Mouse (Mus musculus) gastrocnemius, postnatal 36 days (tissue): ENCODE measurements at regions not wholly inside any gene's neighbourhood (a gene's known extent, or its start where the extent isn't known, plus 50 kb on each side); places are given as distances from the start of the nearest gene placed in this dataset.

Source experiments
- DNase-seq, 2 experiments: peaks; one replicate each; pipeline ENCODE4 v3.0.0; 2022
- intact Hi-C: fragments of 180-260 bp; cut with DNase I; formaldehyde crosslinking; loops from one replicate; pipeline ENCODE4 v1.15.1; 2025

DNA sequence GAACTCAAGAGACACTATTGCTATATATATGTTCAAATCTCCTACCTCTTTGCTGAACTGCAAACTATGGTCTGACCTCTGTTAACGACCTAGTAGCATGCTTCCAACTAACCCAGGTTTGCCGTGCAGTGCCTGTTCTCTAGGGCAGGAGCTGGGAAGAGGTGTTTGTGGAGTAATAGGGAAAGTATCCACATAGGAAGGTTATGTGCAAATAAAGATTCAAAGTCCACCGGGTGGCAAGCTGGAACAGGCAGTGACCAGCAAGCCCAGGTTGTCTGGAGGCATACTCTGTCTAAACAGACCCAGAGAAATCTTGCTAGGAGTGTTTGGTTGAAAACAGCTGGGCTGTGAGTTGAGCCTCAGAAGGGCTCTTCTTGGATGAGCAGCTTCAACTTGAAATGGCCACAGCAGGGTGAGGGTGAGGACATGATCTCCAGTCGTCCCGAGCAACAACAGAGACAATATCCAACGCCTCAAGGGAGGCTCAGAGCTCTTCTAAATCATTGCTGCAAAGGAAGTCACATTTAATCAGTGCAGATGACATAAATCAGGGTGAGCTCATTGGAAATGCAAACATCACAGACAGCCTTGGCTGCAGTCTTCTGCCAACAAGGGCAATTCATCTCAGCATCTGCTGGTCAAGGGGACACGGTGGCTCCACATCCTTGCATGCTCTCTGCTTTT is 846.7 kb downstream of the Synb start:
- intact Hi-C loops: no loop called here
- no peak for DNase-seq

DNA sequence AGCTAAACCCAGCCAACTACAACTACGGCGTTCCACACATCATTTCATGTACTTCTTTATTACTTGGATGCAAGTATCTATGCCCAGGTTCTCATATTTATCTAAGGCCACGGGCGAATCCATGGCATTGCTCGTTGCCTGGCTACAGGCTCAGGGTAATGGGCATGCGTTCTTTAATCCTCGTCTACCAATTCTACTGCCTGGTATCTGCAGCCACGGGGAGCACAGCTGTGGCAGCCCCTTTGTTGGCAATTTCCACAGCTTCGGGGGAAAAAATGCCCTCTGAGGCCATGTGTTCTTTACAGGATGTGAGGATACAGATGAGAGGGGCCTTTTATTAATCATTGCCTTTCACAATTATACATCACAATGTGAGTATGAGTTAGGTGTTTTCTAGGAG is 860.8 kb downstream of the Synb start:
- no peak for DNase-seq
- intact Hi-C loops: no loop called here

DNA sequence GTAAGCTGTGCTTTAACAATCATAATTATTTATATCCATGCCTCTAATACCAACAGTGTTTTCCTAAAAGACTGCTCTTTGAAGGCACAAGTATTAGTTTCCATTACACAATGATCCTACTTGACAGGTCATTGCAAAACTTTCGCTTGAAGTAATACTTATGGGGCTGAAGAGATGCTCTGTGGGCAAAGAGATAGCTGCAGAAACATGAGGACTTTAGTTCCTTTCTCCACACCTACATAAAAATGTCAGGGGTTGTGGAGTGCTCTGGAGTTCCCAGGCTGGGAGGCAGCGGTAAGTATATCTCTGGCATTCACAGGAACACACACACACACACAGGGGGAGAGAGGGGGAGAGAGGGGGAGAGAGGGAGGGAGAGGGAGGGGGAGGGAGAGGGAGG is 862.0 kb downstream of the Synb start:
- DNase-seq: no peak
- intact Hi-C loops: no loop called here

DNA sequence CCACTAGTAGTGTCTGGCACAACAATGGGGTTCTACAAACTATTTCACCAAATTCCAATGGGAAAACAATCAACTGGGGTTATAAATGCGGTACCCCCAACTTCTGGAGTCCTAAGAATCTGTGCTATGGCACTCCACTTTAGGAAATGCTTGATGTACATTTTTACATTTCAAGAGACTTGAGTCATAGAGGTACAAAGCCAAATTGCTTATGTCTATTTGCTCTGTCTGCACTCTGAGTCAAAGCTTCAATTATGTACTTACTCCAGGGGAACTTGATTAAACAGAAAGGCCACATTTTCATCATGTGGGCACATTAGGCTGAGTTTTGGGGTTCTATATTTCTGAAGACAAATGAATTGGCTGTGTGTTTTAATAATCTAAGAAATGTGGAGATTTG is 866.9 kb downstream of the Synb start:
- intact Hi-C loops: no loop called here
- DNase-seq: no peak

DNA sequence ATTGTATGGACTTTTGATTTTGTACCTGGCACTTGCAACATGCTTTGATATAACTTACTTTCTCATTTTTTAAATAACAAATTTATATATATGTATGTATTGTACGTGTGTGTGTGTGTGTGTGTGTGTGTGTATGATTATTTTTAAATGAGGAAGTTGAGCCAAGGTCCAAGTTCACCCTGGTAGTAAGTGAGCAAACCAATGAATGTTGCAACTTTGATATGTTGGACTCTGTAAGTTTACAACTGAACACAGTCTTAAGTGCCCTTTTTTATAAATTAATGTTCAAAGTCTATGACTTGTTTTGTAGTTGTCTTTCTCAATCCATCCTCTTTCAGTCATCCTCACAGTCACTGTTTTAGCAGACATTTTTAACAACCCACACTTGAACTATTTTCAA is 901.7 kb downstream of the Synb start:
- intact Hi-C loops: no loop called here
- DNase-seq: no peak

DNA sequence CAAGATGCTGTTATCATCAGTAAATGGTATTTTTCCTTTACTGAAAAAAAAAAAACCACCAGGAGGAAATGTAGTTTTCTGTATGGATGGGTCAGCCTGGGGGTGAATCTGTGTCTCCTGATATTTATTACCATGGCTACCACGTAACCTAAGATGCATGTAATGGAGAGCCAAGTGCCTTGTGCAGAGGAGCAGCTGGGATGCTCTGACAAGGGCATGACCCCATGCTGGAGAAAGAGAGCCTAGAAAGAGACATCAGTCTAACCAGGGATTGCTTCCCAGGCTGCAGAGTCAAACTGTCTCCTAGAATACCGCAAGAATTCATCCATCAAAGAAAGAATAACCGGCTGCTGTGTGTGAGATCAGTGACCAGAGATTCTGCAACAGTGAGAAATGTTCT is 902.2 kb downstream of the Synb start:
- intact Hi-C loops: no loop called here
- DNase-seq: no peak

DNA sequence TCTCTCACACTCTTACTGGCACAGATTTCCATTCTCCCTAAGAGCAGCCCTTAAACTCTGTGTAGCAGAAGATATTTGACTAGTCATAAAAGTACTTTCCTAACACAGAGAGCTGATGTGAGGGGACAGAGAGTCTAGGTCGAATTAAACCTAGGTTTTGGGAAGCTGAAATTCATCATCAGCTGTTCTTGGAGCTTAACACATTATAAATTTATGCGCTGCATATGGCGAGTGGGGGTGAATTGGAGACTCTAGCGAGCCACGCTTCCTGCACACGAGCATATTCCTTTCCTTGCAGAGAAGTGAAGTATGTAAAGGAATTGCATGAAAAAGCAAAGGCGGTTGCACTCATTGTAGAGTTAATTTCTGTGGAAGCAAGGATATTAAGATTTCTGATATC is 912.4 kb downstream of the Synb start:
- intact Hi-C loops: no loop called here
- DNase-seq: no peak

DNA sequence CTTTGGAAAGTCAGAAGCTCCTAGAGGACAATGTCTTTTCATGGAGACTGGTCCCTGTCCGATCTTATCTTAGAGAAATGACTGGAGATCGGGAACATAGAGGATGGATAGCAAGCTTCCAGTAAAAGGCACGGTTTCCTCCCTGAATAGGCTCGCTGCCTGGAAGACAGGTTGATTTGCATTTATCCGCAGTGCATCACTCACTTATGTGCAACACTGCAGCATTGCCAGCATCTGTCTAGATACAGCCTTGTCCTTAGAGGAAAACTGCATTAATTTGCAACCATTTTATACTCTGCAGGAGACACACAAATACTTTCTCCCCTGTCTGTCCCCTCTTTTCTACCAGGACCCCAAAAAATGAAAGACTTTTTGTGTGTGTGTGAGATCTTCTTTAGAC is 926.4 kb downstream of the Synb start:
- DNase-seq: no peak
- intact Hi-C loops: no loop called here

DNA sequence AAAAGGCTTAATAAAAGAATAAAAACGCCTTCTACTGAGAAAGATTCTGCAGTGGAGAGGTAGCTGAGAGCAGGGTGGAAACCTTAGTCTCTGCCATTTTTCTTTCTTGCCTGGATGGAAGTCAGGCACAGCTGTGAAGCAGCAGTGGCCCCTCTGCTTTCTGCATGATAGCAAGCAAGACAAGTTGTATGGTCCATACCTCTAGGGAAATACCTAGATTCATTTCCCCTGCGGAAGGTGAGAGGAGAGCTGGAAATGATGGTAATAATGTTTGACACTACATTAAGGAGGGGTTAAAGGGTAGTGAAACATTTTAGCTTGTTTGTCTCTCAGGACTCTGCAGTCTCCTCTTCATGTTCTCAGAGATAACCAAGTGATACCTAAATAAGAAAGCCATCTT is 930.2 kb downstream of the Synb start:
- DNase-seq: no peak
- intact Hi-C loops: no loop called here

DNA sequence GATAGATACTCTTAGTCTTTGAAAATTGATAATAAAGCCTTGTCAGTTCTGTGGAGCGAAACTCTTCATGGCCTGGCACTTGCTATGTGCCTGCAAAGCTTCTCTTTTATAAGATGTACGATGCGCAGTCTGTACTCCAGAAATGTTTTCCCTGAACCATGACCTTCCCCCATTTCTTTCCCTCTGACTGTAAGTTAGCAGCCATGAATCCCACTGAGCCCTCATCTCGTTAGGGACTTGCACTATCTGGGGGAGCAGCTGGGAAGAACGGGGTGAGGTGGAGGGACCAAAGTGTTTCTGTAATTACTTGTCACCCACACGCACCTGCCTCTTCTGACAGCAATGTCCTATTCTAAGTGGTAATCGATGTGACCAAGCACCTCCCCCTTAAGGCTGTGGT is 932.1 kb downstream of the Synb start:
- intact Hi-C loops: no loop called here
- DNase-seq: no peak

DNA sequence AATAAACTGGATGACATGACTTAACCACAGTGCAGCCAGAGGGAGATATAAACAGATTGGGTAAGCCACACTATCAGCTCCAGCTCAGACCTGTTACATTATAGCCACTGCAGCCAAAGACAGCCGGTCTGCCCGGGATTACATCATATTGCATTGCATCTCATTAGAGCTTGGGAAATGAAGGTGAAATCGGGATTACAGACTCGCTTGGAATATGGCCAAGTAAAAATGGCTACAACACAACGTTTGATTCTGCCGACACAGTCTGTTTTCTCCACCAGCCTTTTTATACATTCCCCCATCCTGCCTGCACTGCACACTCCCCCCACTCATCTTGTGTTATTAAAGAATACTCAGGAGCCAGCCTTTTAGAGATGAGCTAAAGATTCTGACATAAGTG is 932.6 kb downstream of the Synb start:
- DNase-seq: no peak
- intact Hi-C loops: no loop called here

DNA sequence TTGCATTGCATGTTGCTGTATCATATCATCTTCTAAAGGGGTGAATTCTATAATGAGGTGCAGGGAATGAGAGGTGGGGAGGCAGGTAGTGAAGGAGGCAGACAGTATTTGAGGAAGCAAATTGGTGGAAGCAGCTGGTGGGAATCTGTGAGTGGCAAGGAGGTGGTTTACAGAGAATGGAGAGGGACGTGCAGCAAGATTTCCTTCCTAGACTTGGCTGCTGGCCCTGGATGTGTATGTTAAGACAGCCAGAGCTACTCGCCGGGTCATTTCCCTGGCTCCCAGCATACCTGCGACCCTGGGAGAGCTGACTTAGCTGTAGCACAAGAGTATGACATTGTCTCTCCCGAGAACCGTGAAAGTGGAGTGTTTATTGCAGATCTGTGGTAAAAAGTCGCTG is 937.7 kb downstream of the Synb start:
- no peak for DNase-seq
- intact Hi-C loops: no loop called here

DNA sequence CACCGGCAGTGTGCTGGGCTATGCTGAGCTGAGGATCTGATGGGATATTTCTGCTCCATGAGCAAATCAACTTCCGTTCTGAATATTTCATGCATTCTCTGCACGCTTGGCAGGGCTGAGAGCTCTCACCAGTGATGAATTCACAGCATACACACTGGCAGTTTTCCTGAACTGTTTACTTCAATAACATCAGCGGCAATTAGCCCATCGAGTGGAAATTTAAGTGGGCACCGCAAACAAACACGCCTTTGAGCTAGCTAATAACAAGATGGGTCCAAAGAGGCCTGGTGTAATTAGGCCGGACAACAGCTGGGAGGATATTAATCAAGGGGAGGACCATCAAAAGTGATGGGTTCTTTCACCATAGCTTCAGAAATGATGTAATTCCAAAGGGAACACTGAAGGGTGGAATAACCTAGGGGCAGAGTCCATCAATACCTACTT is 938.6 kb downstream of the Synb start:
- intact Hi-C loops: no loop called here
- DNase-seq: no peak

DNA sequence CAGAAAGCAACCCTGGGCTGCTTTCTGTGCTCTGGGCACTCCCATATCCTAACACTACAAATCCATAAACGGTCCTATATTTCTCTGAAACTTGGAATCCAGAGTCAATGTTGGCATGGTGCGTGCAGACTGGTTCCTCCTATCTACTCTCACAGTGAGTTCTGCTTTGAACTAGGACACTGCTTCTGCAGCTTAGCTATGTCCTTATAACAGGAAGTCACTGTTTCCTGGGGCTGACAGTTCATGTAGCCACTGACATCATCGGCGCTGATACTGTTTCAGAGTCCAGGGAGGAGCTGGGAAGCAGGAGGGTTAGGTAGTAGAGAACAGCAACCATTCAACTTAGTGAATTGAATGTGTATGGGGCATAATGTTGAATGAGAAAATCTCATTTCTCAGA is 948.6 kb downstream of the Synb start:
- intact Hi-C loops: no loop called here
- DNase-seq: no peak

DNA sequence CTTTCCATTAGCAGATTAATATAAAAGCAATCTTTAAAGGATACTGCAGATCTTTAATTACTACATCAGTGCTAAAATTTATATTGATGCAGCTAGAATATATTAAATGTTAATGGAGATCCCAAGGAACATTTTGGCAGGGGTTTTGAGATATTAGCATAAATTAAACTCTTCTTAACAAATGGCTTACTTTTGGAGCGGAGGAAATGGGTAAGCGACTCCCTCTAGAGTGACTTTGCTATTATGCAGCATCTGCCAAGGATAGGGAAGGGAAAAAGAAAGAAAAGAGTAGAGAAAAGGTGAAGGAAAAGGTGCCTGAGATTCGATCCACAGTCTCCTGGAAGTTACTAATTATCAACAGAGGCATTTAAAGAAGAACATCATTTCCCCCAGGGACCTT is 949.4 kb downstream of the Synb start:
- intact Hi-C loops: no loop called here
- DNase-seq: no peak

DNA sequence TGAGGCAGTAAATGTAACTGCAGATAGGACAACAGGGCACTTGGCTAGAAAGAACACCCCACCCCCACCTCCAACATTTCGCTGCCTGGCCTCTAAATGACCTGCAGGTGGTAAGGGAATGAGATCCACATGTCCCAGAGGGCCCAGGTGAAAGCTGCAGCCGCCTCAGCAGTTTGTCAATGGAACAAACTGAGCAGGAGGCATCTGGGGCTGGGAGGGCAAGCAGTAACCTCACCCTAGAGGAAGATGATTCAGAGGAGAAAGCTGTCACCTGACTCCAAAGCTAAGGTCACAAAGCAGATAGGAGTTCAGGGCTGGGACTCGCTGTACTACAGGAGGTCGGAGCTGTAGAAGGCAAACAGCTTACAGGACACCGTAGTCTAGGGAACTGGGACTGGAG is 955.7 kb downstream of the Synb start:
- no peak for DNase-seq
- intact Hi-C loops: no loop called here

DNA sequence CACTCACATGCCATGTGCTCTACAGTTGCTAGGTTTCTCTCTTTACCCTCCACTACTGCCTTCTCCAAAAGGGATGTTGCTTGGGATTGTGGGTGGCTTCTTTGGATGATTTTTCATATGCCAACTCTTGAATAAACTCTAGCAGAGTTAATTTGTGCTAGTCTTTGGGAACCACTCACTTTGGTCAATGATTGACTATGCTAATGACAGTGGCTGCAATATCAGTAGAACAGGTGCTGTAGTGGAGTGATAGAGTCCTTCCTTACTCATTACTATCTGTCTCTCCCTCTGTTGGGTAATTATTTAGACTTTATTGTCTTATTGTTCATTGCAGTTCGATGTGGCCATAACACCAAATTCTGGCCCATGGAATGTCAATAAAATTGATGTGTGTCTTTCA is 969.0 kb downstream of the Synb start:
- intact Hi-C loops: no loop called here
- no peak for DNase-seq

DNA sequence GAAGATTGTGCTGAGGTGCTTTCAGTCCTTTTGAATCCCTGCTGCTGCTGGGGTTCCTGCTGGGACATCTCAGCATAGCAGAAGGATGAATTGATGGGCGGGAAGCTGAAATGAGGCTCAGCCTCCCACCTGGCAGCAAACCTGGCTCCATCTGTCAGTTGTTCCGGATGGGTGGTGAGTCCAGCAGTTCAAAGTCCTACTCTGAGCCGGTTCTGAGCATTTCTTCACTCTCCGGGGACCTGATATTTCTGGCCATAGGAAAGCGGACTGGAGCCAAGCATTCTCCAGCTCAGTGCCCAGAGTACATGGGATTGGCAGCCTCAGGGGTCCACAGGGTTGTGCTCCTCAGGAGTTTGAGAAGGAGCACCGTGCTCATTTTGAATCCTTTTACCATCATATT is 971.1 kb downstream of the Synb start:
- intact Hi-C loops: no loop called here
- no peak for DNase-seq

DNA sequence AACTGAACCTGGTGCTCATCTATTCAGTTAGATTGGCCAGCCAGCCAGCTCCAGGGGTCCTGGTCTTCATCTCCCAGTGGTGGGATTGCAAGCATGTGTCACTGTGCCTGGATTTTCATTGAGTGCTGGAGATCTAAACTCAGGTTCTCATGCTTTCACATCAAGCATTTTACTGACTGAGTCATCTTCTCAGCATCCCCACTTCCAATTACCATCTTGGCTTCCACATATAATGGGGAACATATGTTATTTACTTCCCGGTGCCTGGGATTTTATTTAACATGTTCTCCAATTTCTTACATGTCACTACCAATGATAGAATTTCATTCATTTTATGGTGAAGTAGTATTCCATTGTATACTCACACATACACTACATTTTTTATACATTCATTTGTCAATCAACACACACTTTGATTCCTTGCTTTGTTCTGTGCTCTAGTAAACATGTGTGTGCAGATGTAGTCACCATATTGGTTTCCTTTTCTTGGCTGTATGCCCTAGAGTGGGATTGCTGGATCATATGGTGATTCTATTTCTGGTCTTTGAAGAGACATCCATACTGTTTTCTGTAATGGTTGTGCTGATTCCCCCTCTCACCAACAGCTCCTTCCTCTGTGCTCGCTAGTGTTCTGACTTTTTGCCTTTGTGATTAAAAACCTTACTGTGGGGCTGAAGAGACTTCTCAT is 986.0 kb downstream of the Synb start:
- no peak for DNase-seq
- intact Hi-C loops: no loop called here

DNA sequence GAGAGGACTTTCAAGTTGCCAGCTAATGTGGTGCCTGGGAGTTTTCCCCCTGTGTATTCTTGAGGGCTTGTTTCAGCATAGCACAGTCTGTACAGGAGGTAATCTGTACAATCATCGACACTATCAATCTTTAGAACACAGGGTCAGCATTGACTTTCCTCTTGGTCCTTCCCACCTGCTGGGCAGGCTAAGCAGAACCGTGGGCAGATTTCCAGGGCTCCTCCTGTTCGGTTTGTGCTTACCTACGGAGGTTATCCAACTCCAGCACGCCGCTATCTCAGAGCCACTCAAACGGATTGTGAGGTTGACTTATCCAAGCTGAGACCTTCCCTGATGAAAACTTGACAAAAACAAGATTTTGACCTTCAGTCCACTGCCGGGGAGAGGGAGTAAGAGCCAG is 988.9 kb downstream of the Synb start:
- no peak for DNase-seq
- intact Hi-C loops: no loop called here

DNA sequence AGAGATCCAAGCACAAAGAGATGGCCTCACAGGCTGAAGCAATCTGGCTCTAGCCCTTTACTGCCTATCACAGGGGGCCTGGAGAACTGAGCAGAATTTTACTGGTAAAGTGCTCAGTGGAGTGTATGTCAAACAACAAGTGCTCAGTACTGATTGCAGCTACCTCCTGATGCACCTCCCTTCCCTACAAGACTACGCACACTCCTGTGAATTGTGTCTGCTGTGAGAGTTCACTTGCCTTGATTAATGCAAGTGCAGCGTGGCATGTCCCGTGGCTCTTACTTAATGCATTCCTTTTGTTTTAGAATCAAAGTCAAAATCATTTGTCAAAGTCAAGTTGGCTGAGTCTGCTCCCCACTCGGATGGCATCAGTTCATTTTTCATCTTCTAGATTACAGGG is 992.4 kb downstream of the Synb start:
- no peak for DNase-seq
- intact Hi-C loops: no loop called here

DNA sequence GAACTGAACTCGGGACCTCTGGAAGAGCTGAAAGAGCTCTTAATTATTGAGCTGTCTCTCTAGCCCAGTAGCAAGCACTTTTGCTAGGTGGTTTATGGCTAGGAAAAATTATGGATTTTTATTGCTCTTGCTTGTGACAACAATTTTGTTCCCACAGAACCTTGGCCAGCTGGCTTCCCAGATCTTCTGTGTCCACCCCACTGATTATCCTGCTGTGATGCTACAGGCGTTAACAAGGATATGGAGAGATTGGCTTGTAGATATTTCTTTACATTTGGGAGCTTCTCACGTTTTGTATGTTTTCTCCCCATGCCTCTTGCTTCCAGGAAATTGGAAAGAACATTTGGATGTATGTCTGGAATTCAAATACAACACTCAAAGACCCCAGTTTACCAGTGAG is 1008.6 kb downstream of the Synb start:
- DNase-seq: no peak
- intact Hi-C loops: no loop called here

DNA sequence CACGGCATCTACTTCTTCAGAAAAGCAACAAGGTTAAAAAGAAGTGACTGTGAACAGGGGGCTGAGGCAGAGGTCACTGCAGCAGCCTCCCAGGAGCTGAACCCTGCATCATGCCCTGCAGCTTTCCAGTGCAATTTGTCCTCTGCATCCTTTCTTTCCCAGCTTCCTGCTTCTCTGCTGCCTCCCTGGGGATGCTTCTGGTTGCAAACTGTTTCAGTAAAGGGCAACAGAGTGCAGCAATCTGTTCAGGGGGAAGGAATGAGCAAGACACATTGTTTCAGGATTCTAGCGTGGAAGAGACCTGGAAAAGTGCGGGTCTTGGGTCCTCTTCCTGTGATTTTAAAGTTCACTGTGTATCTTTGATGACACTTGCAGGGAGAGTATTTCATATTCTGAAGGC is 1032.7 kb downstream of the Synb start:
- DNase-seq: no peak
- intact Hi-C loops: no loop called here
